Mouse (Mus musculus): ENCODE measurements at regions not wholly inside any gene's neighbourhood (a gene's known extent, or its start where the extent isn't known, plus 50 kb on each side); places are given as distances from the start of the nearest gene placed in this dataset.
A peak's percentile ranks its signal among the peaks of the same experiment; 100 is the strongest.

DNA sequence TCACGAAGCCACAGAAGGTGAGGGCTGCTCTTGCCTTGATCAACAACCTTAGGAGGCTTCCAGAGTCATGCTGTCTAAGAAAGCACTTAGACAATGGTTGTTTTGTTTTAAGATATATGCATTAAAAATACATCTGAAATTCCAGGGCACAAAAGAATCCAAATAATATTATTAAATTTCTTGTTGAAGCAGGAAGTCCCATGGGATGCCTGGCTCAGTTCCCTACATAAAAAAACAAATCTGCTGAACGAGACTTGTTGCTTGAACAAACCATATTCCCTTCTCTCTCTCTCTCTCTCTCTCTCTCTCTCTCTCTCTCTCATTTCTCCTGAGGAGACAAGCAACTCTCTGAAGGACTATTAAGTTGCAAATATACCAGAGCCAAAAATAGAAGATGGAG lies 352.8 kb upstream of the Zfp507 start:
- no peaks in the 10 kb centered on the region for H3K36me3 ChIP-seq (ENCODE audit: control insufficient read depth, insufficient read depth, low read length)
- peaks cover 23% of the 10 kb centered on the region for H3K4me1 ChIP-seq (ENCODE audit: control insufficient read depth, insufficient read depth, low read length)
- H3K27ac ChIP-seq (replicated peaks; ENCODE audit: low read depth, low read length), result no peak overlapping the region
- DNase-seq (ENCODE audit: low spot score) (no peak), ATAC-seq (ENCODE audit: insufficient number of reproducible peaks, low FRiP score, low TSS enrichment, low read depth) (no peak)
- WGBS, result 73% methylated on average over 2 of the region's 2 CpGs
- no peak overlapping the region for H3K4me3 ChIP-seq (ENCODE audit: low read depth, low read length)
- no peaks in the 10 kb centered on the region for H3K27me3 ChIP-seq (ENCODE audit: control insufficient read depth, insufficient read depth, low read length)
- no peak overlapping the region for H3K9ac ChIP-seq (ENCODE audit: low read length)
- H3K9me3 ChIP-seq (ENCODE audit: control insufficient read depth, low read length), result no peaks in the 10 kb centered on the region
- no peak overlapping the region for H3K4me2 ChIP-seq (ENCODE audit: low read depth, severe bottlenecking)

DNA sequence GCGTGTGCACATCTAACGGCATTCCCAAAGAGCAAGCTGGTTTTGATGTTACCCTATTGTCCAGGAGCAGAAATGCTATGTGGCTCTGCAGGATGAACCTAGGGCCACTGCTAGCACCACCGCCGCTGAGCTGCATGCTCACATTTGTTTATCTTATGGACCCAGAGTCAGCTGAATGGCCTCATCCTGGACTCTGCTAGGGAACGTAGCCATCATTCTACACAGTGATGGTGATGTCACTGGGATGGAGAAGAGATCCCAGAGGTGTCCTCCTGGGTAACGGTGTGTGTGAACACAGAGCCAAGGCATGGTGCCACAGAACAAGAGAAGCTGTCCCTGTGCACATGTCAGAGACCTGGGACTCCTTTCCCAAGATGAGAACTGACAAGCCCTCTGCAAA lies 352.4 kb upstream of the Zfp507 start:
- Histone ChIP-seq H3K9ac (ENCODE audit: low read length) (no peak overlapping the region), H3K27ac (replicated peaks; ENCODE audit: low read depth, low read length) (no peak overlapping the region), H3K9me3 (ENCODE audit: control insufficient read depth, low read length) (no peaks in the 10 kb centered on the region), H3K4me2 (ENCODE audit: low read depth, severe bottlenecking) (no peak overlapping the region), H3K36me3 (ENCODE audit: control insufficient read depth, insufficient read depth, low read length) (no peaks in the 10 kb centered on the region), H3K4me1 (ENCODE audit: control insufficient read depth, insufficient read depth, low read length) (peaks cover 23% of the 10 kb centered on the region), H3K27me3 (ENCODE audit: control insufficient read depth, insufficient read depth, low read length) (no peaks in the 10 kb centered on the region), H3K4me3 (ENCODE audit: low read depth, low read length) (no peak overlapping the region)
- WGBS, result 89% methylated on average over 6 of the region's 6 CpGs
- ATAC-seq (ENCODE audit: insufficient number of reproducible peaks, low FRiP score, low TSS enrichment, low read depth) (no peak), DNase-seq (ENCODE audit: low spot score) (no peak)

DNA sequence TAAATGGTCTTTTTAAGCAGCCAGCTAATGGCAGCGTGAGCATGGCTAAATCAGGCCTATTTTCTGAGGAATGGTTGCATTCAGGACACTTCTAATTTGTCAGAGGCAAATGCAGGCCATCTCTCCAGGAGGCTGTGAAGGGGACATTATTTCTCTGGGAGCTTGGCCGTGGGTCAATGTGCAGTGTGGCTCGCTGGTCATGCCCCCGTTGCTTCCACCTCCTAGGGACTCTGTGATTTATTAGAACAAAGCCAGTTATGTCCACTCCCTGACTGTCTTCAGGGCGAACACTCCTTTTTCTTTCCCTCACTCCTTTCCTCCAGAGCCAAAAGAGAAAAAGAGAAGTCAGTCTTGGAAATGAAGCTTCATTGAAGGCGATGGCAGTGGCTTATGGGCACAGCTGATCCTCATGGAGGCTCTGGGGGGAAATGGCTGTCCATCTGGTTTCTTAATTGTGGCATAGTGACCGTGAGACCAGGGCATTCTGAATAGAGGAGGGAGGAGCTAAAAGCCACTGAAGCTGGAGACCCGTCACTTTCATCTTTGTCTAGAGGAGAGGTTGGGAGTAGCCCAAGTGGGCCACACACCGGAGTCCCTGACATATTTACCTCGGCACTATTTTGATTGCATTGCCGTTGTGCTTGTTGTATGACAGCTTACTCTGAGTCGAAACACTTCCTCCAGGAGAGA lies 348.2 kb upstream of the Zfp507 start:
- Histone ChIP-seq H3K27me3 (ENCODE audit: control insufficient read depth, insufficient read depth, low read length) (no peaks in the 10 kb centered on the region), H3K4me3 (ENCODE audit: low read depth, low read length) (no peak overlapping the region), H3K9ac (ENCODE audit: low read length) (no peak overlapping the region), H3K27ac (replicated peaks; ENCODE audit: low read depth, low read length) (peak overlapping the region; percentile 52; the same call in 1 of the 2 replicates), H3K9me3 (ENCODE audit: control insufficient read depth, low read length) (no peaks in the 10 kb centered on the region), H3K4me2 (ENCODE audit: low read depth, severe bottlenecking) (0 out of 2 replicates have a peak overlapping the region, but pooled peaks have one; percentile 2), H3K36me3 (ENCODE audit: control insufficient read depth, insufficient read depth, low read length) (no peaks in the 10 kb centered on the region), H3K4me1 (ENCODE audit: control insufficient read depth, insufficient read depth, low read length) (peaks cover 18% of the 10 kb centered on the region)
- DNase-seq (ENCODE audit: low spot score) (peak; percentile 42), ATAC-seq (ENCODE audit: insufficient number of reproducible peaks, low FRiP score, low TSS enrichment, low read depth) (peak; percentile 39; the same call in 1 of the 2 replicates)
- WGBS, result 22% methylated on average over 12 of the region's 12 CpGs

DNA sequence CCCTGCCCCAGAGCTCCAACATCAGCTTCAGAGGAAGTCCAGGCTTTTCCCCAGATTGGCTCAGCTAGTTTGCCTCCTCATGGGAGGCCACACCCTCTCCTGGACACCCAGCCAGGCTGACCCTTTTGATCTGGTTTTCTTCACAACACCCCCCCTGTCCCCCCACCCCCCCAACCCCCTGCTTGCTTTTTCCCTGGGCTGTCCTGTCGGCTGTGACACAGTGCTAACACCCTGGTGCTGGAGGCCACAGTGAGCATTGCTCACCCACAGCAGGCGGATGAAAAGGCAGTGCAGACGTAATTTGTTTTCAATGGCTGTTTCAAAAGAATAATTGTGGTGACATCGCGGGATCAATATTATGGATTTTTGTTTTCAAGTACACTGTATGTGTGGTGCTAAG lies 333.8 kb upstream of the Zfp507 start:
- H3K4me3 ChIP-seq (ENCODE audit: low read depth, low read length), result no peak overlapping the region
- no peak overlapping the region for H3K4me2 ChIP-seq (ENCODE audit: low read depth, severe bottlenecking)
- no peaks in the 10 kb centered on the region for H3K36me3 ChIP-seq (ENCODE audit: control insufficient read depth, insufficient read depth, low read length)
- ATAC-seq (ENCODE audit: insufficient number of reproducible peaks, low FRiP score, low TSS enrichment, low read depth), result peak; percentile 47; the same call in 1 of the 2 replicates
- DNase-seq (ENCODE audit: low spot score), result no peak
- peaks cover 16% of the 10 kb centered on the region for H3K4me1 ChIP-seq (ENCODE audit: control insufficient read depth, insufficient read depth, low read length)
- H3K27ac ChIP-seq (replicated peaks; ENCODE audit: low read depth, low read length), result no peak overlapping the region
- no peaks in the 10 kb centered on the region for H3K27me3 ChIP-seq (ENCODE audit: control insufficient read depth, insufficient read depth, low read length)
- no peaks in the 10 kb centered on the region for H3K9me3 ChIP-seq (ENCODE audit: control insufficient read depth, low read length)
- H3K9ac ChIP-seq (ENCODE audit: low read length), result no peak overlapping the region
- WGBS, result 36% methylated on average over 5 of the region's 5 CpGs

DNA sequence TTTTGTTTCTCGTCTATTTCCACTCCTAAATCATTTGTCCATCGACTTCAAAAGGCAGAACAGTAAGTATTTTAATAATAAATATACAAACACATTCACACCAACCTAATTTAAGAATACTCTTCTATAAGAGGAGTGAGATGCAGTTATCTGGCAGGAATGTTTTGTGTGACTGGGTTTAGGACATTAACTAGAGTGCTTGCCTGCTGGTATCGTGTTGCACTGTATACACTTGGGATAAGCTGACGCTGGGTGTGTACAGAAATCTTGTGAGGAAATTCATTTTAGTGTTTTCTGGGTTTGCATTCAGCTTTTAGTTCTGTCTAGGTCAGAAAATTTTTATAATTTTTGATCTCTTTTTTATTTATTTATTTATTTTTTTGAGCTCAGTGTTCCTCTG lies 331.8 kb upstream of the Zfp507 start:
- no peak for DNase-seq (ENCODE audit: low spot score)
- H3K27ac ChIP-seq (replicated peaks; ENCODE audit: low read depth, low read length), result no peak overlapping the region
- 59% methylated on average over 4 of the region's 4 CpGs for WGBS
- H3K4me1 ChIP-seq (ENCODE audit: control insufficient read depth, insufficient read depth, low read length), result peaks cover 16% of the 10 kb centered on the region
- no peaks in the 10 kb centered on the region for H3K9me3 ChIP-seq (ENCODE audit: control insufficient read depth, low read length)
- H3K4me2 ChIP-seq (ENCODE audit: low read depth, severe bottlenecking), result no peak overlapping the region
- no peak for ATAC-seq (ENCODE audit: insufficient number of reproducible peaks, low FRiP score, low TSS enrichment, low read depth)
- H3K36me3 ChIP-seq (ENCODE audit: control insufficient read depth, insufficient read depth, low read length), result no peaks in the 10 kb centered on the region
- no peaks in the 10 kb centered on the region for H3K27me3 ChIP-seq (ENCODE audit: control insufficient read depth, insufficient read depth, low read length)
- H3K9ac ChIP-seq (ENCODE audit: low read length), result no peak overlapping the region
- H3K4me3 ChIP-seq (ENCODE audit: low read depth, low read length), result no peak overlapping the region

DNA sequence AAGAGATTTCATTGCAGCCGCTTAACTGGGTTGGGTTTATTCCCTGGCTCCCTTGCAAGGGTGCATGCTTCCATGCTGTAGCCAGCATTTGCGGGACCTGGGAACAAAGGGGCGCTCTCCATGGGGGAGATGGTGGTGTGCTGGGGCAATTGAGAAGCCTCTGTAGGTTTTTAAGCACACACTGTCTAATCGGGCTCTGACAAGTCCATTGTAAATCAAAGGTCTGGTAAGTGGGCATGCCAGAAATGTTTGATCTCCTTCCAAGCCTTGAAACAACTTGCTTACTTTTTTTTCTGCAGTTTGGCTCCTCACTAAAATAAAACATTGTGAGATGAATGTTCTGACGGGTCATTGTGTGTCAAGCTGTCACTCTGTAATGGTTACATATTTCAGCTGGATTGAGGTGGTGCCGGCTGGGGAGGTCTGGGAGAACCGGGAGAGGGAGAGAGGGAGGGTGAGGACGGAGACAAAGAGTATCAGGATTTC lies 330.9 kb upstream of the Zfp507 start:
- no peaks in the 10 kb centered on the region for H3K9me3 ChIP-seq (ENCODE audit: control insufficient read depth, low read length)
- H3K27me3 ChIP-seq (ENCODE audit: control insufficient read depth, insufficient read depth, low read length), result no peaks in the 10 kb centered on the region
- no peak overlapping the region for H3K4me3 ChIP-seq (ENCODE audit: low read depth, low read length)
- no peaks in the 10 kb centered on the region for H3K36me3 ChIP-seq (ENCODE audit: control insufficient read depth, insufficient read depth, low read length)
- H3K4me1 ChIP-seq (ENCODE audit: control insufficient read depth, insufficient read depth, low read length), result peaks cover 16% of the 10 kb centered on the region
- no peak overlapping the region for H3K9ac ChIP-seq (ENCODE audit: low read length)
- H3K27ac ChIP-seq (replicated peaks; ENCODE audit: low read depth, low read length), result no peak overlapping the region
- peak; percentile 50 for DNase-seq (ENCODE audit: low spot score)
- H3K4me2 ChIP-seq (ENCODE audit: low read depth, severe bottlenecking), result no peak overlapping the region
- no peak for ATAC-seq (ENCODE audit: insufficient number of reproducible peaks, low FRiP score, low TSS enrichment, low read depth)
- 6% methylated on average over 8 of the region's 8 CpGs for WGBS

DNA sequence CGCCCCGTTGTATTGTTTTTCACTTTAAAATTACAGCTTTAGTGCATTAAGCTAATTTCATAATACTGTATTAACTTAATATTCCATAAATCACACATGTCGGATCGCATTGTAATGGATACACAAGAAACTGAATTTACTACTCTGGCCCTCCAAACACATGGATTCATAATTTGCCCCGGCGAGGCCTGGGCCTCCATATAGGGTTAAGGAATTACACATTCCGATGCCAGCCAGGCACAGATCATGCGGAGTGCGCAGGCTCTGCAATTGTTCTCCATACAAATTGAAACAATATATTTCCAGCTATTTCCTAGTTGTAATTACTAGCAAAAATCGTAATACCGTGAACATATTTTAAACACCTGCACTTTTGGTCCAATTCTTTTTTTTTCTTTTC lies 330.2 kb upstream of the Zfp507 start:
- Histone ChIP-seq H3K9ac (ENCODE audit: low read length) (no peak overlapping the region), H3K27me3 (ENCODE audit: control insufficient read depth, insufficient read depth, low read length) (no peaks in the 10 kb centered on the region), H3K4me3 (ENCODE audit: low read depth, low read length) (no peak overlapping the region), H3K27ac (replicated peaks; ENCODE audit: low read depth, low read length) (no peak overlapping the region), H3K4me1 (ENCODE audit: control insufficient read depth, insufficient read depth, low read length) (peaks cover 16% of the 10 kb centered on the region), H3K9me3 (ENCODE audit: control insufficient read depth, low read length) (no peaks in the 10 kb centered on the region), H3K36me3 (ENCODE audit: control insufficient read depth, insufficient read depth, low read length) (no peaks in the 10 kb centered on the region), H3K4me2 (ENCODE audit: low read depth, severe bottlenecking) (no peak overlapping the region)
- ATAC-seq (ENCODE audit: insufficient number of reproducible peaks, low FRiP score, low TSS enrichment, low read depth) (no peak), DNase-seq (ENCODE audit: low spot score) (no peak)
- 73% methylated on average over 11 of the region's 11 CpGs for WGBS

DNA sequence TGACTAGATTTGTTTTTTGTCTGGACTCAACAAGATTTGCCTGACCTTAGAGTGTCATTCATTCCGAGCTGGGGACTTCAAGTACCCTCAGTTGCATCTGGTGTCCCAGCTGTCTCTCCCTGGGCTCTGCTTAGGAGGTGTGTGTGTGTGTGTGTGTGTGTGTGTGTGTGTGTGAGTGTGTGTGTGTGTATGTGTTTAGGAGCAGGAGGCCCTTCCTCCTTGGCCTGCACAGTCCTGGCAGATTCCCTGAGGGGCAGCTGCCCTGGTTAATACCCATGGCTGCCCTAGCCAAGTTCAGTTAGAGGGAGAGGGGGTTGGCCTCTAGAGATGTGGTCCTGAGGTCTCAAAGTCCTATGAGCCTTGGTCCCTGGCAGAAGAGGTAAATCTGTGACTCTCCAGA lies 329.8 kb upstream of the Zfp507 start:
- Histone ChIP-seq H3K4me1 (ENCODE audit: control insufficient read depth, insufficient read depth, low read length) (peaks cover 16% of the 10 kb centered on the region), H3K27me3 (ENCODE audit: control insufficient read depth, insufficient read depth, low read length) (no peaks in the 10 kb centered on the region), H3K4me2 (ENCODE audit: low read depth, severe bottlenecking) (no peak overlapping the region), H3K9me3 (ENCODE audit: control insufficient read depth, low read length) (no peaks in the 10 kb centered on the region), H3K4me3 (ENCODE audit: low read depth, low read length) (no peak overlapping the region), H3K27ac (replicated peaks; ENCODE audit: low read depth, low read length) (no peak overlapping the region), H3K36me3 (ENCODE audit: control insufficient read depth, insufficient read depth, low read length) (no peaks in the 10 kb centered on the region), H3K9ac (ENCODE audit: low read length) (no peak overlapping the region)
- ATAC-seq (ENCODE audit: insufficient number of reproducible peaks, low FRiP score, low TSS enrichment, low read depth) (no peak), DNase-seq (ENCODE audit: low spot score) (no peak)
- 55% methylated on average over 1 of the region's 1 CpGs for WGBS

DNA sequence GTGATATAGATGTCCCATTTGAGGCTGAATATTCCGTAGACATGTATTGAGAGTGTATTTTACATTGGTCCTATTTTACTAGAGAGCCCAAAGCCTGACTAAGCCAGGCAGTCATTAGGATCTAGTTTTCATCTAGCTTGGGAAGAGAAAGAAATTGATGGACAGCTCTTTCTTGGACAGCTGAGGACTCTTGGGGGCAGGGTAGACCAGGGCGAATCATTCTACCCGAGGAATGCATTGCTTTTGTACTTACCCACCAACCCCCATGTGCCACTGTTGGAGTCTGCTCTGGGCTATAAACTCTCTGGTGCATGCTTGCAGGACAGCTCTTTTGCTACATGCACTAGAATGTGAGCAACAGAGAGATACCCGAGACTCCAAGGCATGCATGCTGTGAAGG lies 294.3 kb upstream of the Zfp507 start:
- H3K4me1 ChIP-seq (ENCODE audit: control insufficient read depth, insufficient read depth, low read length), result 0 out of 2 replicates have a peak, but pooled peaks cover 4% of the 10 kb centered on the region
- H3K4me2 ChIP-seq (ENCODE audit: low read depth, severe bottlenecking), result no peak overlapping the region
- no peak for DNase-seq (ENCODE audit: low spot score)
- WGBS, result 76% methylated on average over 4 of the region's 4 CpGs
- H3K9me3 ChIP-seq (ENCODE audit: control insufficient read depth, low read length), result no peaks in the 10 kb centered on the region
- no peak for ATAC-seq (ENCODE audit: insufficient number of reproducible peaks, low FRiP score, low TSS enrichment, low read depth)
- H3K27me3 ChIP-seq (ENCODE audit: control insufficient read depth, insufficient read depth, low read length), result no peaks in the 10 kb centered on the region
- H3K4me3 ChIP-seq (ENCODE audit: low read depth, low read length), result no peak overlapping the region
- no peaks in the 10 kb centered on the region for H3K36me3 ChIP-seq (ENCODE audit: control insufficient read depth, insufficient read depth, low read length)
- no peak overlapping the region for H3K27ac ChIP-seq (replicated peaks; ENCODE audit: low read depth, low read length)
- no peak overlapping the region for H3K9ac ChIP-seq (ENCODE audit: low read length)

All from limb, embryonic 11.5 days (tissue).